Mouse (Mus musculus) ES-Bruce4 (cell line): ENCODE measurements around the gene Aqp11. TPM values are rescaled to one million over a fixed set of nuclear protein-coding genes. Genes with fewer than 3 reads are reported as not detected.

Source experiments
- H3K27ac ChIP-seq: 2 replicates; pipeline ENCODE4 v1.5.1; 2012; ENCODE audit warnings: low read length, inconsistent platforms; ENCODE audit not compliant: insufficient read depth
- H3K27me3 ChIP-seq: 2 replicates; pipeline ENCODE4 v1.6.1; 2012; ENCODE audit warnings: mild to moderate bottlenecking, low read length, inconsistent platforms; ENCODE audit not compliant: control insufficient read depth, poor library complexity, insufficient read depth, severe bottlenecking
- H3K36me3 ChIP-seq: 2 replicates; pipeline ENCODE4 v1.6.1; 2012; ENCODE audit warnings: inconsistent platforms, mild to moderate bottlenecking, low read length, moderate library complexity; ENCODE audit not compliant: control insufficient read depth, poor library complexity, insufficient read depth, severe bottlenecking
- H3K4me1 ChIP-seq: one replicate; pipeline ENCODE4 v1.8.1; 2011; ENCODE audit warnings: low read length; ENCODE audit not compliant: control insufficient read depth, insufficient read depth
- H3K4me3 ChIP-seq: 2 replicates; pipeline ENCODE4 v1.5.1; 2011; ENCODE audit warnings: low read depth, mild to moderate bottlenecking, low read length
- H3K9ac ChIP-seq: 2 replicates; pipeline ENCODE4 v1.6.1; 2012; ENCODE audit warnings: low read depth, mild to moderate bottlenecking, inconsistent platforms; ENCODE audit not compliant: poor library complexity, severe bottlenecking
- H3K9me3 ChIP-seq: replicated peaks from 2 replicates; pipeline ENCODE4 v1.6.1; 2012; ENCODE audit warnings: mild to moderate bottlenecking, low read length, inconsistent platforms; ENCODE audit not compliant: control insufficient read depth, poor library complexity, insufficient read depth, severe bottlenecking
- CTCF ChIP-seq: IDR thresholded peaks from one replicate; pipeline ENCODE4 v1.8.1; 2011; ENCODE audit warnings: low read depth, low read length
- EP300 ChIP-seq: IDR thresholded peaks from 2 replicates; pipeline ENCODE4 v1.6.1; 2011; ENCODE audit warnings: low read depth, low read length; ENCODE audit not compliant: insufficient read depth
- POLR2A ChIP-seq: IDR thresholded peaks from one replicate; pipeline ENCODE4 v1.8.1; 2011; ENCODE audit warnings: low read length; ENCODE audit not compliant: insufficient read depth
- polyA plus RNA-seq: library from polyadenylated mRNA; stranded (reverse); fragments of >200 nt; gene quantifications from 2 replicates; pipeline ENCODE4 v1.2.4, GENCODE M21; 2011; ENCODE audit warnings: low read depth; ENCODE audit not compliant: missing spikeins, insufficient read depth, insufficient read length

Gene Aqp11
- polyA plus RNA-seq = 4.6 TPM in 2 replicates

GRCm38 (mm10) chr7:97737638-97738456, at the start of gene Aqp11:
Aqp11 (minus strand) TSS chr7:97738289.
- no peak for TF ChIP-seq EP300
- TF ChIP-seq POLR2A = peak; percentile 46
- TF ChIP-seq CTCF = no peak
- no peaks in the 10 kb centered on the region for H3K9me3 ChIP-seq
- no peaks in the 10 kb centered on the region for H3K36me3 ChIP-seq
- no peaks in the 10 kb centered on the region for H3K27me3 ChIP-seq
- no peak within 1 kb of the TSS for H3K27ac ChIP-seq
- H3K9ac ChIP-seq = peak within 1 kb of the TSS; percentile 10
- peaks cover 2% of the 10 kb centered on the region for H3K4me1 ChIP-seq
- H3K4me3 ChIP-seq = peak within 1 kb of the TSS; percentile 90

GRCm38 (mm10) chr7:97783523-97783922, 45.4 kb upstream of the Aqp11 start:
- Histone ChIP-seq H3K9ac (no peak overlapping the region), H3K4me1 (no peaks in the 10 kb centered on the region), H3K27me3 (no peaks in the 10 kb centered on the region), H3K9me3 (no peaks in the 10 kb centered on the region), H3K27ac (no peak overlapping the region), H3K36me3 (no peaks in the 10 kb centered on the region), H3K4me3 (no peak overlapping the region)
- TF ChIP-seq EP300 (no peak), CTCF (no peak), POLR2A (no peak)

GRCm38 (mm10) chr7:97781496-97781895, 43.4 kb upstream of the Aqp11 start:
- Histone ChIP-seq H3K27ac (no peak overlapping the region), H3K4me1 (no peaks in the 10 kb centered on the region), H3K27me3 (no peaks in the 10 kb centered on the region), H3K36me3 (no peaks in the 10 kb centered on the region), H3K9me3 (no peaks in the 10 kb centered on the region), H3K9ac (no peak overlapping the region), H3K4me3 (no peak overlapping the region)
- TF ChIP-seq EP300 = no peak
- TF ChIP-seq POLR2A = no peak
- TF ChIP-seq CTCF = no peak

- Histone ChIP-seq H3K27me3 (no peaks in the 10 kb centered on the region), H3K36me3 (no peaks in the 10 kb centered on the region)
Measured at GRCm38 (mm10) chr7:97780815-97781214, 42.7 kb upstream of the Aqp11 start.

GRCm38 (mm10) chr7:97780222-97780621, 42.1 kb upstream of the Aqp11 start:
- TF ChIP-seq EP300 = no peak
- no peak overlapping the region for H3K4me3 ChIP-seq
- H3K9me3 ChIP-seq = no peaks in the 10 kb centered on the region
- no peaks in the 10 kb centered on the region for H3K27me3 ChIP-seq
- H3K9ac ChIP-seq = no peak overlapping the region
- no peaks in the 10 kb centered on the region for H3K4me1 ChIP-seq
- H3K36me3 ChIP-seq = no peaks in the 10 kb centered on the region
- no peak overlapping the region for H3K27ac ChIP-seq

More at GRCm38 (mm10) chr7:97780815-97781214, 42.7 kb upstream of the Aqp11 start:
- TF ChIP-seq CTCF (no peak), EP300 (no peak), POLR2A (no peak)
- no peak overlapping the region for H3K9ac ChIP-seq
- H3K27ac ChIP-seq = no peak overlapping the region
- no peak overlapping the region for H3K4me3 ChIP-seq
- H3K4me1 ChIP-seq = no peaks in the 10 kb centered on the region
- H3K9me3 ChIP-seq = no peaks in the 10 kb centered on the region

- H3K4me1 ChIP-seq = no peaks in the 10 kb centered on the region
- H3K27ac ChIP-seq = no peak overlapping the region
- no peak overlapping the region for H3K4me3 ChIP-seq
- H3K36me3 ChIP-seq = no peaks in the 10 kb centered on the region
- TF ChIP-seq POLR2A (no peak), EP300 (no peak), CTCF (no peak)
- H3K9me3 ChIP-seq = no peaks in the 10 kb centered on the region
- no peaks in the 10 kb centered on the region for H3K27me3 ChIP-seq
- no peak overlapping the region for H3K9ac ChIP-seq
Measured at GRCm38 (mm10) chr7:97777191-97777590, 39.1 kb upstream of the Aqp11 start.
